Mouse (Mus musculus): Measurements from ENCODE around the gene Ifna15. TPM values are rescaled to one million over a fixed set of nuclear protein-coding genes. Genes with fewer than 3 reads are reported as not detected.
A peak's percentile ranks its signal among the peaks of the same experiment; 100 is the strongest.

Ifna15 gene
- total and polyA plus RNA-seq, 3 experiments: not detected

DNA sequence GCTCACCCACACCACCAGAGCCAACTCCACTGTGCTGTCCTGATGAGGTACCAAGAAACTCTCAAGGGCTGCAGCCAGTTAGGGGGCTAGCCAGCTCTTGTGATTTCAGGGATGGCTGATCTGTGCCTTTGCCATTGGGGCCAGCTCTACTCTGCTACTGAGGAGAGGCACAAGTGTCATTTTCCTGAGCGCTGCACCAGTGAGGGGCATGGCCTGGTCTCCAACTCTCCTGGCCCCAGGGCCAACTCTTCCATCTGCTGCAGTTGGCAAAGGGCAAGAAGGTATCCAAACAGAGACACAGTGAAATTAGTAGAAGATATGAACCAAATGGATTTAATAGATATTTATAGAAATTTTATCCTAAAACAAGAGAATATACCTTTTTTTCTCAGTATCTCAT is 3.7 kb upstream of the Ifna15 start:
- H3K27me3 ChIP-seq (replicated peaks): no peaks in the 10 kb centered on the region
- no peaks in the 10 kb centered on the region for H3K4me1 ChIP-seq (ENCODE audit: control insufficient read depth in 1 of 2, insufficient read depth in 2 of 2)
- no peak overlapping the region for H3K27ac ChIP-seq (ENCODE audit: insufficient read depth, low read depth)
- H3K9ac ChIP-seq (ENCODE audit: insufficient read depth, low read depth): no peak overlapping the region
- dilution Hi-C loops (cut with MboI; ENCODE audit: extremely low pct_ligation_motif_present, extremely low pct_unique_long_range_greater_than_20kb, low sequenced_read_pairs): no loop called here
- in situ Hi-C loops (cut with MboI; ENCODE audit: low pct_ligation_motif_present, low pct_unique_long_range_greater_than_20kb, low sequenced_read_pairs): no loop called here
- H3K79me2 ChIP-seq (replicated peaks; ENCODE audit: control insufficient read depth, extremely low read depth, insufficient read depth, poor library complexity, severe bottlenecking): no peaks in the 10 kb centered on the region
- H3K4me3 ChIP-seq (replicated peaks in 1 of 3; ENCODE audit: low read depth in 2 of 3, low read length in 2 of 3, poor library complexity in 1 of 3): no peak overlapping the region
- no peaks in the 10 kb centered on the region for H3K36me3 ChIP-seq (replicated peaks in 1 of 2; ENCODE audit: control insufficient read depth in 1 of 2, insufficient read depth in 1 of 2, low read length in 1 of 2)
- no peak for DNase-seq (ENCODE audit: extremely low read depth)
- TF ChIP-seq SIN3A (IDR thresholded peaks at IDR 0.05; ENCODE audit: low read length) (no peak), HCFC1 (IDR thresholded peaks at IDR 0.05; ENCODE audit: low read depth, low read length) (no peak), MAX (IDR thresholded peaks at IDR 0.05; ENCODE audit: low read length) (no peak), UBTF (IDR thresholded peaks at IDR 0.05; ENCODE audit: low read depth, low read length) (no peak), BHLHE40 (IDR thresholded peaks at IDR 0.05; ENCODE audit: low read depth, low read length) (no peak), ZNF384 (IDR thresholded peaks at IDR 0.05; ENCODE audit: low read depth, low read length) (no peak), RCOR1 (conservative IDR thresholded peaks at IDR 0.05; ENCODE audit: low read depth, low read length) (no peak), CTCF (conservative IDR thresholded peaks at IDR 0.05 in 1 of 2, IDR thresholded peaks at IDR 0.05 in 1 of 2; ENCODE audit: low read depth in 2 of 2, low read length in 2 of 2) (no peak), EP300 (IDR thresholded peaks at IDR 0.05; ENCODE audit: low read length) (no peak), RAD21 (IDR thresholded peaks at IDR 0.05; ENCODE audit: low read depth, low read length) (no peak)
- H3K9me3 ChIP-seq (replicated peaks; ENCODE audit: low read length): no peaks in the 10 kb centered on the region
- H3K4me2 ChIP-seq (ENCODE audit: insufficient read depth, low read depth, poor library complexity, severe bottlenecking): no peak overlapping the region

DNA sequence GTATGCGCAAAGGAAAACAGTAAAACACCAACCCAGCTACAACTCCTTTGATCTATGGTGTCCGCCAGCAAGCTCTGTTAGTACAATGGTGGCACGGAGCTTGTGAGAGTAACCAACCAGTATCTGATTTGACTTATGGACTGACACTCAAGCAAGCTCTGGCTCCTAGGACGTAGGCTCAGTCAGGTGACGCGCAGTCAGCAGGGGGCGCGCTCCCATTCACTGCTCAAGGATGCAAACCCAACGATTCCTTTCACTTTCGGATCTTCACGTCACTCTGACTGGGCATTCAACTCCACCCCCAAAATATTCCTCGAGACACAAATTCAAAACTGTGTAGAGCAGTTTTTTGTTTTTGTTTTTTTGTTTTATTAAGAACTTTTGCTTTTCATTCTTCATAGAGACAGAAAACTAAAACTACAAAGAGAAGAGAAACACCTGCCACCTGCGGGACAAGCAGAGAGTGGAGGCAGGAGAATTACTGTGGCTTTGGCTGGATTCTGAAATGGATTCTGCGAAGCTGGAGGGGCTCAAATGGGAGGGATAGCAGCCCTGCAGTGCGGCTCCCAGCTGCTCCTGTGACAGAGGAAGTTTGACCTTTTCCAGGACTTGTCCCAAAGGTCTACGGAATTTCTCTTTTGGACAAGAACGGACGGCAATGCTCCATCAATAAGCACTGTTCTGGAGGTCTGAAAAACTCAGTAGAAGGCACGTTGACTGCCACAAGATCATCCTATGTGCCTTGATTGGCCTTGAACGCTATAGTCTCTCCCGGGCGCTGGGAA is 7.7 kb downstream of the Ifna15 start:
- H3K36me3 ChIP-seq (replicated peaks in 1 of 2; ENCODE audit: control insufficient read depth in 1 of 2, insufficient read depth in 1 of 2, low read length in 1 of 2): no peaks in the 10 kb centered on the region
- peak; percentile 96 for DNase-seq (ENCODE audit: extremely low read depth)
- peak overlapping the region; percentile 76 for H3K4me2 ChIP-seq (ENCODE audit: insufficient read depth, low read depth, poor library complexity, severe bottlenecking)
- in situ Hi-C loops (cut with MboI; ENCODE audit: low pct_ligation_motif_present, low pct_unique_long_range_greater_than_20kb, low sequenced_read_pairs): no loop called here
- H3K79me2 ChIP-seq (replicated peaks; ENCODE audit: control insufficient read depth, extremely low read depth, insufficient read depth, poor library complexity, severe bottlenecking): no peaks in the 10 kb centered on the region
- dilution Hi-C loops (cut with MboI; ENCODE audit: extremely low pct_ligation_motif_present, extremely low pct_unique_long_range_greater_than_20kb, low sequenced_read_pairs): no loop called here
- 0 out of 2 replicates have a peak overlapping the region, but pooled peaks have one; percentile 49 for H3K9ac ChIP-seq (ENCODE audit: insufficient read depth, low read depth)
- no peaks in the 10 kb centered on the region for H3K9me3 ChIP-seq (replicated peaks; ENCODE audit: low read length)
- H3K27ac ChIP-seq (ENCODE audit: insufficient read depth, low read depth): no peak overlapping the region
- peak overlapping the region; percentile 50 to 53 (median 53) for H3K4me3 ChIP-seq (replicated peaks in 1 of 3; ENCODE audit: low read depth in 2 of 3, low read length in 2 of 3, poor library complexity in 1 of 3)
- peaks cover 2% of the 10 kb centered on the region for H3K27me3 ChIP-seq (replicated peaks)
- H3K4me1 ChIP-seq (ENCODE audit: control insufficient read depth in 1 of 2, insufficient read depth in 2 of 2): peaks cover 0 to 9% of the 10 kb centered on the region in 2 experiments; a peak in 2 of 4 replicates
- TF ChIP-seq EP300 (IDR thresholded peaks at IDR 0.05; ENCODE audit: low read length): peak; percentile 47
- no peak for TF ChIP-seq TBP (conservative IDR thresholded peaks at IDR 0.05; ENCODE audit: low read depth, low read length)
- no peak for TF ChIP-seq UBTF (IDR thresholded peaks at IDR 0.05; ENCODE audit: low read depth, low read length)
- peak; percentile 52; the same call in 1 of the 2 replicates for TF ChIP-seq HCFC1 (IDR thresholded peaks at IDR 0.05; ENCODE audit: low read depth, low read length)
- TF ChIP-seq E2F4 (IDR thresholded peaks at IDR 0.05; ENCODE audit: insufficient replicate concordance, low read depth, low read length): no peak
- peak; percentile 72 for TF ChIP-seq SMC3 (IDR thresholded peaks at IDR 0.05; ENCODE audit: low read depth, low read length)
- no peak for TF ChIP-seq CHD2 (IDR thresholded peaks at IDR 0.05; ENCODE audit: low read length)
- TF ChIP-seq MAX (IDR thresholded peaks at IDR 0.05; ENCODE audit: low read length): peak; percentile 40; the same call in 1 of the 2 replicates
- no peak for TF ChIP-seq RCOR1 (conservative IDR thresholded peaks at IDR 0.05; ENCODE audit: low read depth, low read length)
- TF ChIP-seq ZNF384 (IDR thresholded peaks at IDR 0.05; ENCODE audit: low read depth, low read length): no peak
- TF ChIP-seq USF2 (conservative IDR thresholded peaks at IDR 0.05; ENCODE audit: low read depth, low read length): peak; percentile 53
- TF ChIP-seq KAT2A (IDR thresholded peaks at IDR 0.05; ENCODE audit: insufficient replicate concordance, low read length): no peak
- TF ChIP-seq MEF2A (IDR thresholded peaks at IDR 0.05; ENCODE audit: borderline replicate concordance, low read depth, low read length): peak; percentile 55; the same call in 1 of the 2 replicates
- no peak for TF ChIP-seq SIN3A (IDR thresholded peaks at IDR 0.05; ENCODE audit: low read length)
- no peak for TF ChIP-seq POLR2A (IDR thresholded peaks at IDR 0.05; ENCODE audit: low read depth, low read length)
- TF ChIP-seq JUND (conservative IDR thresholded peaks at IDR 0.05; ENCODE audit: low read depth, low read length): no peak; the same call in 1 of the 2 replicates
- TF ChIP-seq POLR2AphosphoS2 (IDR thresholded peaks at IDR 0.05; ENCODE audit: low read depth, low read length): no peak
- no peak for TF ChIP-seq ZMIZ1 (IDR thresholded peaks at IDR 0.05; ENCODE audit: low read depth, low read length)
- TF ChIP-seq NRF1 (IDR thresholded peaks at IDR 0.05; ENCODE audit: low read depth, low read length): no peak
- TF ChIP-seq ETS1 (conservative IDR thresholded peaks at IDR 0.05; ENCODE audit: low read depth, low read length): peak; percentile 51
- TF ChIP-seq ZKSCAN1 (IDR thresholded peaks at IDR 0.05; ENCODE audit: borderline replicate concordance, low read depth, low read length): no peak
- peak; percentile 46; the same call in 1 of the 2 replicates for TF ChIP-seq TCF12 (IDR thresholded peaks at IDR 0.05; ENCODE audit: low read depth, low read length)
- peak; percentile 53 to 82 for TF ChIP-seq CTCF (conservative IDR thresholded peaks at IDR 0.05 in 1 of 2, IDR thresholded peaks at IDR 0.05 in 1 of 2; ENCODE audit: low read depth in 2 of 2, low read length in 2 of 2)
- TF ChIP-seq RAD21 (IDR thresholded peaks at IDR 0.05; ENCODE audit: low read depth, low read length): peak; percentile 43
- peak; percentile 61 for TF ChIP-seq USF1 (IDR thresholded peaks at IDR 0.05; ENCODE audit: low read depth, low read length)
- TF ChIP-seq MAZ (IDR thresholded peaks at IDR 0.05; ENCODE audit: low read depth, low read length): 0 out of 2 replicates have a peak, but pooled peaks have one; percentile 39
- TF ChIP-seq ELF1 (IDR thresholded peaks at IDR 0.05; ENCODE audit: low read depth, low read length): peak; percentile 25; the same call in 1 of the 2 replicates
- no peak for TF ChIP-seq MAFK (IDR thresholded peaks at IDR 0.05; ENCODE audit: insufficient replicate concordance, low read length)

All from CH12.LX (cell line).